Mouse (Mus musculus) kidney, postnatal 0 days (tissue): Measurements from ENCODE around the gene Zfp933. TPM values are rescaled to one million over a fixed set of nuclear protein-coding genes. Genes with fewer than 3 reads are reported as not detected.
"Not testable (repeated sequence)": the region's sequence is repeated elsewhere in the genome, so short reads cannot be mapped to it uniquely, and the experiment has no call there.

Experiments used
- ATAC-seq: fragments of 200-750 bp; cut with Nextera tagmentation; replicated peaks from 2 replicates; pipeline ENCODE4 v1.8.0; 2017; ENCODE audit warnings: low read depth, moderate number of reproducible peaks, moderate TSS enrichment, moderate library complexity; ENCODE audit not compliant: low FRiP score
- DNase-seq: peaks from one replicate; pipeline ENCODE4 v3.0.0-alpha.2; 2016; ENCODE audit warnings: low spot score
- H3K27ac ChIP-seq: fragments of 300-500 bp; sonication (generic); 2 replicates; pipeline ENCODE4 v1.5.1; 2014; ENCODE audit warnings: mild to moderate bottlenecking
- H3K27me3 ChIP-seq: fragments of 300-500 bp; sonication (generic); 2 replicates; pipeline ENCODE4 v1.6.1; 2014; ENCODE audit warnings: low read length, mixed read lengths; ENCODE audit not compliant: insufficient read depth
- H3K36me3 ChIP-seq: fragments of 300-500 bp; sonication (generic); 2 replicates; pipeline ENCODE4 v1.6.1; 2014; ENCODE audit warnings: low read length, mixed read lengths; ENCODE audit not compliant: insufficient read depth
- H3K4me1 ChIP-seq: fragments of 300-500 bp; sonication (generic); replicated peaks from 2 replicates; pipeline ENCODE4 v1.6.1; 2014; ENCODE audit warnings: antibody characterized with exemption, low read length, mixed read lengths; ENCODE audit not compliant: insufficient read depth
- H3K4me2 ChIP-seq: fragments of 300-500 bp; sonication (generic); 2 replicates; pipeline ENCODE4 v1.6.1; 2014; ENCODE audit warnings: mild to moderate bottlenecking, low read length, moderate library complexity, mixed read lengths
- H3K4me3 ChIP-seq: fragments of 300-500 bp; sonication (generic); replicated peaks from 2 replicates; pipeline ENCODE4 v1.5.1; 2014; ENCODE audit warnings: low read depth, low read length
- H3K9ac ChIP-seq: fragments of 300-500 bp; sonication (generic); 2 replicates; pipeline ENCODE4 v1.6.1; 2014; ENCODE audit warnings: low read depth, low read length
- H3K9me3 ChIP-seq: fragments of 300-500 bp; sonication (generic); replicated peaks from 2 replicates; pipeline ENCODE4 v1.6.1; 2016; ENCODE audit warnings: low read length, inconsistent platforms, mixed read lengths
- CTCF ChIP-seq: IDR thresholded peaks from 2 replicates; pipeline ENCODE4 v1.5.1; 2016; ENCODE audit warnings: antibody characterized with exemption, low read depth, mild to moderate bottlenecking, moderate library complexity
- WGBS: fragments of 180-500 bp; shearing (Covaris S2); extraction: QIAGEN DNeasy Blood & Tissue Kit; methylation state at CpG from one replicate; pipeline ENCODE4 v1.1.7; 2014; 5-methylcytosine and 5-hydroxymethylcytosine counted together
- polyA plus RNA-seq: library from polyadenylated mRNA; unstranded; fragments of >200 nt; fragmentation: Nextera tagmentation; extraction: Ambion mirVana; gene quantifications from 2 replicates; pipeline ENCODE4 v1.2.1, GENCODE M21; 2015

Gene Zfp933
- polyA plus RNA-seq, 1 experiment from 2014 or later = 4.7 TPM

GRCm38 (mm10) chr4:147824389-147824788, 23.8 kb downstream of the Zfp933 start:
- H3K4me3 ChIP-seq = no peak overlapping the region
- ATAC-seq (no peak), DNase-seq (no peak)
- H3K36me3 ChIP-seq = peaks cover 39% of the 10 kb centered on the region
- no peak overlapping the region for H3K9ac ChIP-seq
- H3K4me2 ChIP-seq = no peak overlapping the region
- H3K4me1 ChIP-seq = no peaks in the 10 kb centered on the region
- 97% methylated on average over 4 of the region's 4 CpGs for WGBS
- TF ChIP-seq CTCF = no peak
- no peak overlapping the region for H3K27ac ChIP-seq
- no peaks in the 10 kb centered on the region for H3K27me3 ChIP-seq
- H3K9me3 ChIP-seq = peaks cover 47% of the 10 kb centered on the region

DNA sequence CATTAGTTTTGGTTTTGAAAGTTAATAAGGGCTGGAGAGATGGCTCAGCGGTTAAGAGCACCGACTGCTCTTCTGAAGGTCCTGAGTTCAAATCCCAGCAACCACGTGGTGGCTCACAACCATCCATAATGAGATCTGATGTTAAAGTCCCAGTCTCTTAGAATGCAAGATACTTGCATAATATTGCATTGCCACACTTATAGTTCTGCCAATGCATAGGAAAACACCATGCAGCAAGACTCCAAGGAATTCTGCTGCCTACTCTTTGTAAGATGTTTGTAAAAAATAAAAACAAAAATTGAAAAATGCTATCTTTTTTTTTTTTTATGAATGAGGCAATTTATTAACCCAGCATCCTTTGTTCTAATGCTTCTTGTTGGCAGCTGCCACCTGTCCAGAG, 26.8 kb downstream of the Zfp933 start:
- H3K27ac ChIP-seq, DNase-seq, H3K4me2 ChIP-seq, H3K4me1 ChIP-seq, H3K27me3 ChIP-seq, H3K4me3 ChIP-seq, ATAC-seq, H3K9ac ChIP-seq: not testable (repeated sequence)
- peaks cover 42% of the 10 kb centered on the region for H3K9me3 ChIP-seq
- peaks cover 20% of the 10 kb centered on the region for H3K36me3 ChIP-seq
- WGBS = 93% methylated on average over 3 of the region's 3 CpGs

DNA sequence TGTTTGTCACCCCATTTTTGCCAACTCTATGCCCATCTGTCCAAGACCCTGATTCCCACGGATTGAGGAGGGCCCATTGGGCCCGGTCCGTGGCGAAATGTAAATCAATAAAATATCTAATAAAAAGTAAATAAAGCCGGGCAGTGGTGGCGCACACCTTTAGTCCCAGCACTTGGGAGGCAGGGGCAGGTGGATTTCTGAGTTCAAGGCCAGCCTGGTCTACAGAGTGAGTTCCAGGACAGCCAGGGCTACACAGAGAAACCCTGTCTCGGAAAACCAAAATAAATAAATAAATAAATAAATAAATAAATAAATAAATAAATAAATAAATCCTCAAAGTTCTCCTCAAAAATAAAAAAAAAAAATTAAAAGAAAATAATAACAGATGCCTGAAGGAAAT, 28.5 kb downstream of the Zfp933 start:
- H3K4me2 ChIP-seq, H3K4me1 ChIP-seq, H3K27me3 ChIP-seq, H3K27ac ChIP-seq, H3K36me3 ChIP-seq, H3K9ac ChIP-seq, H3K4me3 ChIP-seq, DNase-seq, ATAC-seq: not testable (repeated sequence)
- WGBS = 84% methylated on average over 7 of the region's 7 CpGs
- peaks cover 32% of the 10 kb centered on the region for H3K9me3 ChIP-seq

DNA sequence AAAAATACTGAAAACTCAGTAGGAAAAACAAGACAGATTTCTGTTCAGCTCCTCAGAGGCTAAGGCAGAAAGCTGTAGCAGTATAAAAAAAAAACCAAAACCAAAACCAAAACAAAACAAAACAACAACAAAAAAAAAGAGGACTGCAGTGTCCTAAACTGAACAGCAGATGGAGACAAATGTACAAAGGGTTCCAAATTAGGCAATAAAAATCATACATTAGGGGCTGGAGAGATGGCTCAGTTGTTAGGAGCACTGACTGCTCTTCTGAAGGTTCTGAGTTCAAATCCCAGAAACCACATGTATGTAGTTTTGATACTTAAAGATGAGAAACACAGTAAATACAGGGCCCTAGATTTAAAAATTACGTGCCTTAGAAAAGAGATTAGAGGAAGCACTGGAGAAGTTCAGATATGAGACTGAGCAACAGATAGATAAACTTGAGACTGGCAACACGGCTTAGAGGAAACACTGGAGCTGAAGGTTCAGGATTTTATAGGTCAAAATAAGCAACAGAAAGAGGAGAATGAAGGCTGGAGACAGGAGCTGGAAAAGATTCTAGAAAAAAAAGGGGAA, 33.5 kb downstream of the Zfp933 start:
- H3K27ac ChIP-seq = no peak overlapping the region
- no peak overlapping the region for H3K4me2 ChIP-seq
- no peaks in the 10 kb centered on the region for H3K36me3 ChIP-seq
- peak; percentile 32 for DNase-seq
- no peaks in the 10 kb centered on the region for H3K4me1 ChIP-seq
- WGBS = 85% methylated on average over 2 of the region's 2 CpGs
- H3K9me3 ChIP-seq = no peaks in the 10 kb centered on the region
- no peak overlapping the region for H3K4me3 ChIP-seq
- TF ChIP-seq CTCF = peak; percentile 60
- no peaks in the 10 kb centered on the region for H3K27me3 ChIP-seq
- H3K9ac ChIP-seq = no peak overlapping the region
- ATAC-seq = no peak

- no peak for TF ChIP-seq CTCF
- no peak overlapping the region for H3K4me2 ChIP-seq
- no peaks in the 10 kb centered on the region for H3K4me1 ChIP-seq
- ATAC-seq = no peak
- H3K36me3 ChIP-seq = no peaks in the 10 kb centered on the region
- H3K27me3 ChIP-seq = no peaks in the 10 kb centered on the region
- no peaks in the 10 kb centered on the region for H3K9me3 ChIP-seq
- no peak overlapping the region for H3K9ac ChIP-seq
- no peak for DNase-seq
- 50% methylated on average over 5 of the region's 5 CpGs for WGBS
- no peak overlapping the region for H3K27ac ChIP-seq
- no peak overlapping the region for H3K4me3 ChIP-seq
Measured at GRCm38 (mm10) chr4:147813249-147813765, 34.9 kb downstream of the Zfp933 start.

DNA sequence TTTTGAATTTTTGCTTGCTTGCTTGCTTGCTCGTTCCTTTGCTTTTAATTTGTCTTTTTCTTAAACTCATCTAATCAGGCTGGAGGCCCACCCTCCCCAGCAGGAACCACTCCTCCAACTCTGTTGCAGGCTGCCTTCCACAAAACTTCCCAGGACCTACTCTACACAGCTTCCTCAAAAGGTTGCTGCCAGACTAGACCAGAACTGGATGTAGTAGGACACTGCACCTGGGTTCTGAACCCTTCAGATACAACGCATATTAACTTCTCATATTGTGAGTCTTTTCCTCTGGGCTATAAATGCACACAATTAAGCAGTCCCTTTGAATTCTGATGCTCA, 38.2 kb downstream of the Zfp933 start:
- 48% methylated on average over 2 of the region's 2 CpGs for WGBS
- H3K4me1 ChIP-seq, H3K9ac ChIP-seq, ATAC-seq, H3K27me3 ChIP-seq, H3K36me3 ChIP-seq, DNase-seq, H3K9me3 ChIP-seq: not testable (repeated sequence)
- peak overlapping the region; percentile 69 for H3K4me2 ChIP-seq
- H3K4me3 ChIP-seq = peak overlapping the region; percentile 46
- H3K27ac ChIP-seq = peak overlapping the region; percentile 82

DNA sequence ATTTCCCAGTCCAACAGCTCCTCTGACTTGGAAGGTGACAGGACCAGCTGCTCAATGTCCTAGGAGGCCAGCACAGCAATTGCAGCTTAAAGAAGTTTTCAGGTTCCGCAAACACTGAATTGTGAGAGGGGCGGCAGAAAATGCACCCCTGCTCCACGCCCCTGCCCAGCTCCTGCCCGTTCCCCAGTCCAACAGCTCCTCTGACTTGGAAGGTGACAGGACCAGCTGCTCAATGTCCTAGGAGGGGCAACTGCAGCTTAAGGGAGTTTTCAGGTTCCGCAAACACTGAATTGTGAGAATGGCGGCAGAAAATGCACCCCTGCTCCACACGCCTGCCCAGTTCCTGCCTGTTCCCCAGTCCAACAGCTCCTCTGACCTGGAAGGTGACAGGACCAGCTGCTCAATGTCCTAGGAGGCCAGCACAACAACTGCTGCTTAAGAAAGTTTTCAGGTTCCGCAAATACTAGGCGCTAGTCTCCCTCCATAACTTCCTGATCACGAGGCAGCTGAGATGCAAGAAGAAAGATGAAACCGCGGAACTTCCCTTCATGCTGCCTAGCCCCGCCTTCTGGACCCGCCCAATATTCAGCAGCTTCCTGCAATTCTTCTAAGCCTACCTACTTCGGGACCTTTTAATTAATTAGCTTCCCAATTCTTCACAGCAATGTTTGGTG, 38.7 kb downstream of the Zfp933 start, which contains the start of gene Zfp984:
Zfp984 (minus strand) TSS at position 497 of the 674 bp plus-strand sequence.
- H3K27me3 ChIP-seq, H3K9me3 ChIP-seq, H3K4me1 ChIP-seq, H3K36me3 ChIP-seq: not testable (repeated sequence)
- WGBS = 11% methylated on average over 15 of the region's 15 CpGs
- H3K4me3 ChIP-seq = peak within 1 kb of the TSS; percentile 46
- H3K9ac ChIP-seq = peak within 1 kb of the TSS; percentile 52
- H3K27ac ChIP-seq = peak within 1 kb of the TSS; percentile 82
- DNase-seq (peak; percentile 86), ATAC-seq (peak; percentile 83)
- peak within 1 kb of the TSS; percentile 69 for H3K4me2 ChIP-seq

GRCm38 (mm10) chr4:147808483-147808882, 39.7 kb downstream of the Zfp933 start:
- not testable (repeated sequence) for H3K9ac ChIP-seq, H3K9me3 ChIP-seq, H3K36me3 ChIP-seq, DNase-seq, H3K4me1 ChIP-seq, ATAC-seq, H3K27me3 ChIP-seq, H3K27ac ChIP-seq
- Histone ChIP-seq H3K4me2 (peak overlapping the region; percentile 69), H3K4me3 (peak overlapping the region; percentile 46; the same call in 1 of the 2 replicates)
- WGBS = 49% methylated on average over 4 of the region's 4 CpGs

- not testable (repeated sequence) for H3K9ac ChIP-seq, H3K36me3 ChIP-seq, H3K9me3 ChIP-seq, H3K27ac ChIP-seq, H3K4me3 ChIP-seq, DNase-seq, H3K4me2 ChIP-seq, H3K27me3 ChIP-seq, ATAC-seq, H3K4me1 ChIP-seq
- 94% methylated on average over 1 of the region's 1 CpGs for WGBS
Measured at GRCm38 (mm10) chr4:147795308-147795707, 52.9 kb downstream of the Zfp933 start.
